Mouse (Mus musculus): ENCODE results near the gene AY074887.

- TF ChIP-seq CTCF (IDR thresholded peaks at IDR 0.05; ENCODE audit: extremely low read depth, insufficient read depth, insufficient read length, insufficient replicate concordance) (no peak), POLR2A (IDR thresholded peaks at IDR 0.05; ENCODE audit: low read depth, low read length) (no peak)
Measured at GRCm38 (mm10) chr9:54930741-54931140, 20.1 kb downstream of the AY074887 start.
